14 mouse cellular contexts compared by ENCODE assay signal in the genomic region with DNA sequence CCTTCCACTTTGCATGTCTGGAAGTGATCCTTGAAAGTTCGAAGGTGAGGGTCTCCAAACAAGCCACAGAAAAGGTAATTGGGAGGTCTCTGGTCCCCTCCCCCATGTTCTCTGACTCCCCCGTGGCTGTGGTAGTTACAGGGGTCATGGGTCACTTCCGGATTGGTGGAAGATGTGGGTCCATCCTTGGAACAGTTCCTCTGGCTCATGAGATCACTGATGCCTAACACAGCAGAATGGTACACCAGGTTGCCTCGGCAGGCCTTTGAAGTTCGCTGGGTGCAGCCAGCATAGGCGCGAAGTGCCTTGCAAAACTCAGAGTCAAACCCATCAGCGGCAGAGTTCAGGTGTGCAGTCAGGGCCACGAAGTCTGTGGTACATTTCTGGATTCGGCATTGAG. TPM values are rescaled to one million over a fixed set of nuclear protein-coding genes. Genes with fewer than 3 reads are reported as not detected.
A peak's percentile ranks its signal among the peaks of the same experiment; 100 is the strongest.
DNase-seq lines count a peak whose midpoint lies in the region; ATAC-seq lines count a peak whose summit lies in the region.
"Had no signal": no experiment of that assay in that cellular context is flagged by ENCODE, and none has a peak within 500 bp of the region (broad histone marks: within the 10 kb centered on the region; RNA-seq: fewer than 3 reads in every experiment).

No protein-coding gene starts in this region.

- no peak for ATAC-seq in hindbrain, embryonic 14.5 days (ENCODE audit: low FRiP score)
- no peak for ATAC-seq in hindbrain, embryonic 16.5 days
- no peak for ATAC-seq in embryonic facial prominence, embryonic 14.5 days (ENCODE audit: low read depth)
- no peak for ATAC-seq in neural tube, embryonic 13.5 days (ENCODE audit: low read depth)

- H3K27ac ChIP-seq in hindbrain, embryonic 14.5 days, result no peak overlapping the region
- H3K27ac ChIP-seq in hindbrain, embryonic 16.5 days (ENCODE audit: low read depth, low read length), result no peak overlapping the region
- no peak overlapping the region for H3K27ac ChIP-seq in embryonic facial prominence, embryonic 14.5 days (replicated peaks; ENCODE audit: low read depth, low read length)
- H3K27ac ChIP-seq in neural tube, embryonic 13.5 days (replicated peaks), result no peak overlapping the region
- H3K27ac ChIP-seq: liver, embryonic 15.5 days; macrophage had no signal

- peaks cover 40% of the 10 kb centered on the region for H3K36me3 ChIP-seq in hindbrain, embryonic 14.5 days (replicated peaks; ENCODE audit: control insufficient read depth, insufficient read depth)
- H3K36me3 ChIP-seq in hindbrain, embryonic 16.5 days (ENCODE audit: control insufficient read depth, insufficient read depth, low read length), result no peaks in the 10 kb centered on the region
- peaks cover 25% of the 10 kb centered on the region; the same call in 1 of the 2 replicates for H3K36me3 ChIP-seq in embryonic facial prominence, embryonic 14.5 days (ENCODE audit: control insufficient read depth, insufficient read depth, low read length)
- H3K36me3 ChIP-seq in neural tube, embryonic 13.5 days, result peaks cover 45% of the 10 kb centered on the region
- H3K36me3 ChIP-seq: liver, embryonic 15.5 days had no signal

- 0 out of 2 replicates have a peak overlapping the region, but pooled peaks have one; percentile 0 for H3K4me3 ChIP-seq in hindbrain, embryonic 14.5 days (replicated peaks; ENCODE audit: low read length)
- no peak overlapping the region for H3K4me3 ChIP-seq in hindbrain, embryonic 16.5 days (ENCODE audit: low read length)
- no peak overlapping the region for H3K4me3 ChIP-seq in embryonic facial prominence, embryonic 14.5 days (ENCODE audit: low read depth, low read length)
- H3K4me3 ChIP-seq in neural tube, embryonic 13.5 days, result 0 out of 2 replicates have a peak overlapping the region, but pooled peaks have one; percentile 8
- H3K4me3 ChIP-seq: liver, embryonic 15.5 days had no signal

- H3K9ac ChIP-seq in hindbrain, embryonic 14.5 days, result no peak overlapping the region
- H3K9ac ChIP-seq in hindbrain, embryonic 16.5 days (ENCODE audit: low read depth, low read length), result no peak overlapping the region
- H3K9ac ChIP-seq in embryonic facial prominence, embryonic 14.5 days (ENCODE audit: low read depth, low read length), result no peak overlapping the region
- 0 out of 2 replicates have a peak overlapping the region, but pooled peaks have one; percentile 2 for H3K9ac ChIP-seq in neural tube, embryonic 13.5 days
- H3K9ac ChIP-seq: liver, embryonic 15.5 days had no signal

- 84% methylated on average over 10 of the region's 10 CpGs for WGBS in hindbrain, embryonic 14.5 days
- 81% methylated on average over 10 of the region's 10 CpGs for WGBS in hindbrain, embryonic 16.5 days
- WGBS in embryonic facial prominence, embryonic 14.5 days, result 57% methylated on average over 10 of the region's 10 CpGs
- 77% methylated on average over 10 of the region's 10 CpGs for WGBS in neural tube, embryonic 13.5 days

- H3K4me2 ChIP-seq in hindbrain, embryonic 14.5 days (replicated peaks), result peak overlapping the region; percentile 77
- H3K4me2 ChIP-seq in hindbrain, embryonic 16.5 days (ENCODE audit: low read length), result no peak overlapping the region
- H3K4me2 ChIP-seq in embryonic facial prominence, embryonic 14.5 days (ENCODE audit: low read depth, low read length), result peak overlapping the region; percentile 30; the same call in 1 of the 2 replicates
- H3K4me2 ChIP-seq in neural tube, embryonic 13.5 days, result peak overlapping the region; percentile 33
- H3K4me2 ChIP-seq: liver, embryonic 15.5 days had no signal

- no peaks in the 10 kb centered on the region for H3K27me3 ChIP-seq in hindbrain, embryonic 14.5 days (ENCODE audit: control insufficient read depth, insufficient read depth, low read length)
- H3K27me3 ChIP-seq in hindbrain, embryonic 16.5 days (replicated peaks; ENCODE audit: control insufficient read depth, insufficient read depth, low read length), result no peaks in the 10 kb centered on the region
- no peaks in the 10 kb centered on the region for H3K27me3 ChIP-seq in embryonic facial prominence, embryonic 14.5 days (replicated peaks; ENCODE audit: control insufficient read depth, insufficient read depth, low read length)
- no peaks in the 10 kb centered on the region for H3K27me3 ChIP-seq in neural tube, embryonic 13.5 days
- H3K27me3 ChIP-seq: CH12.LX had no signal

- H3K4me1 ChIP-seq in hindbrain, embryonic 14.5 days (replicated peaks; ENCODE audit: control insufficient read depth, insufficient read depth, low read length), result peaks cover 41% of the 10 kb centered on the region
- H3K4me1 ChIP-seq in hindbrain, embryonic 16.5 days (ENCODE audit: control insufficient read depth, insufficient read depth, low read depth, low read length), result peaks cover 24% of the 10 kb centered on the region
- peaks cover 42% of the 10 kb centered on the region for H3K4me1 ChIP-seq in embryonic facial prominence, embryonic 14.5 days (ENCODE audit: control insufficient read depth, insufficient read depth, low read length)
- H3K4me1 ChIP-seq in neural tube, embryonic 13.5 days (replicated peaks), result peaks cover 78% of the 10 kb centered on the region
- H3K4me1 ChIP-seq: liver, embryonic 15.5 days had no signal

- no peaks in the 10 kb centered on the region for H3K9me3 ChIP-seq in hindbrain, embryonic 14.5 days (ENCODE audit: control insufficient read depth, low read length)
- no peaks in the 10 kb centered on the region for H3K9me3 ChIP-seq in hindbrain, embryonic 16.5 days (ENCODE audit: control insufficient read depth, low read length)
- no peaks in the 10 kb centered on the region for H3K9me3 ChIP-seq in embryonic facial prominence, embryonic 14.5 days (ENCODE audit: control insufficient read depth, low read length)
- no peaks in the 10 kb centered on the region for H3K9me3 ChIP-seq in neural tube, embryonic 13.5 days
- H3K9me3 ChIP-seq: liver, embryonic 15.5 days had no signal

- peak; percentile 34 for DNase-seq in cerebellum, adult 9-10 months
- DNase-seq in cerebellum, postnatal 10 days, result no peak
- DNase-seq in hindbrain, embryonic 14.5 days (ENCODE audit: low spot score), result no peak
- DNase-seq in embryonic facial prominence, embryonic 14.5 days (ENCODE audit: low spot score), result no peak
- DNase-seq in layer of hippocampus, postnatal 10 days (ENCODE audit: low spot score in 2 of 2), result no peak
- no peak for DNase-seq in Muller cell, postnatal 12 days (ENCODE audit: inconsistent ontology term)
- DNase-seq: cerebellum, adult 11-12 months; heart, postnatal 36 days; kidney, adult 9 months had no signal

RNA-seq across cellular contexts. Expression of a gene that starts 10.1 kb away (rescaled TPM):
- polyA plus RNA-seq in hindbrain, embryonic 14.5 days (2014; fragmentation: Nextera tagmentation; extraction: Ambion mirVana), result 95.0 and 100.0 TPM in 2 replicates
- 50.8 and 58.5 TPM in 2 replicates for polyA plus RNA-seq in hindbrain, embryonic 16.5 days (2015; fragmentation: Nextera tagmentation; extraction: Ambion mirVana)
- 38.5 and 45.2 TPM in 2 replicates for polyA plus RNA-seq in embryonic facial prominence, embryonic 14.5 days (2014; fragmentation: Nextera tagmentation; extraction: Ambion mirVana)
- 88.9 and 89.6 TPM in 2 replicates for polyA plus RNA-seq in neural tube, embryonic 13.5 days (2015; fragmentation: Nextera tagmentation; extraction: Ambion mirVana)
- 100 to 1,000 TPM; 108 to 113 TPM for total RNA-seq in layer of hippocampus, postnatal 10 days (2021)

Comparison
In these comparisons a context has a peak if more than half of its experiments do, and no peak if none do; other contexts are left out.
1. H3K4me3 ChIP-seq: peak in hindbrain, embryonic 14.5 days (single experiment) and neural tube, embryonic 13.5 days (single experiment); none in hindbrain, embryonic 16.5 days (single experiment) and embryonic facial prominence, embryonic 14.5 days (single experiment).